Mouse (Mus musculus) thymus, postnatal 10 days (tissue): ENCODE measurements at regions not wholly inside any gene's neighbourhood (a gene's known extent, or its start where the extent isn't known, plus 50 kb on each side); places are given as distances from the start of the nearest gene placed in this dataset.

ENCODE experiments used
- DNase-seq, 2 experiments: peaks; one replicate each; pipeline ENCODE4 v3.0.0; 2021; ENCODE audit warnings: low spot score in 2 of 2

DNA sequence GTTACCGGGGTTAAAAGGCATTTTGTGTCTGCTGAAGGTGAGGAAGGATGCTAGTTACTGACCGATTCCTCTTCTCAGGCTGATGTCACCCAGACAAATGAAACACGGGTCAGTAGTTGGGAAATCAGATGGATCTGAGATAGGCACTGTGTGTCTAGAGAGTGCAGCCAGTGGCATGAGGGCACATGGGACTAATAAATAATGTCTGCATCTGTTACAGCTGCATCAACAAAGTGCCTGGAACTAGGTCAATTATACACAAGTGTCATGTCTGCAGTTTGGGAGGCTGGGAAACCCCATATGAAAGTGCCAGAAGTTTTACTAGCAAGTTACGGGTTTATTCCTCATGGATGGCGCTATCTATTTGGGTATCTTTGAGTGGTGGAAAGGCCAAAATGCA lies 68.8 kb downstream of the Cxcl12 start:
- DNase-seq = no peak

DNA sequence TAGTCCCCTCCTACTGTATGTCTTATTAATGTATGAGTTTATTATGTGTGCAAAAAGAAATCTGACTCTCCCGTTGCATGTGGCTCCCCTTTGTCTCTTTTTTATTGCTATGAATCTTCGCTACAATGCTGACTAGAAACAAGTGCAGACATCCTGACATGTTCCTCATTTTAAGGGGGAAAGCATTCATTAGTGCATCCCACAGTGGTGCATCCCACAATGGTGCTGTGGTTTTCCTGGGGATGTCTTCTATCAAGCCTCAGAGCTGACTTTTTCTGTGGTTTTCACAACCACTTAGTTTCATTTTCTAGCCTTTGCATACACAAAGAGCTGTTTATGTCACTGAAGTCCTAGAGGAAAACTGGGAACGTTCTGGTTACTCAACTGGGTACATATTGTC lies 72.9 kb downstream of the Cxcl12 start:
- DNase-seq = no peak

DNA sequence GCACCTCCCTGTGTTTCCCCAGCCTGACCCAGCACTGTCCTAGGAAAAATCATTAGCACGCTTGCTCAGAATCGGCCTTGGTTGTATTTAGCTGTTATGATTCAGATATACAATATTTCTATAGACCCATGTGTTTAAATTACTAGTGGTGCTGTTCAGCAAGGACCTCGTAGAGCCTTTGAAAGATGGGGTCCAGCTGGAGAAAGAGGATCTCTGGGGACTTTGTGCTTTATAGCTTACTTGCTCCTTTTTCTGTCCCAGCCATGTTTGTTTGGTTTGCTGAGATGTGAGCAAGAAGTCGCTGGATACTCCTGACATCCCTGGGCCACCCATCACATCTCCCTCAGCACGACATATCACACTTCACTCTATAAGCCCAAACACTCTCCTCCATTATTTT lies 77.1 kb downstream of the Cxcl12 start:
- DNase-seq = no peak

DNA sequence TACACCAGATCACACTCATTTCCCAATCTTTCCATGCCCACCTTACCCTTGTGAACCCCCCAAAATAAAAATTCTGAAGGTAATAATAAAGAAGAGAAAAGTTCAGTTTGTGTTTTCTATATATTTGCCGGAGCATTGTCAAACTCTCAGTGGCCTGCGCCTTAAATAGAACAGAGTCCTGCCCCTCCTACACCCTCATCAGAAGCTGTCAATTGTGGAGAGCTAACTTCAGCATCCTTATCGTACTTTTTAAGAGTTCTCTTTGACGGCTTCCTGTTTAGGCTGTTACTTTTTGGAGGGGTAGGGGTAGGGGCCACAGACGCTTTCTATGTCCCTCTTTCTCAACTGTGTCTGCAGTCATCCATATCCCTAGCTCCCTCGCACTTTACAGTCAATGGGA lies 77.5 kb downstream of the Cxcl12 start:
- no peak for DNase-seq

DNA sequence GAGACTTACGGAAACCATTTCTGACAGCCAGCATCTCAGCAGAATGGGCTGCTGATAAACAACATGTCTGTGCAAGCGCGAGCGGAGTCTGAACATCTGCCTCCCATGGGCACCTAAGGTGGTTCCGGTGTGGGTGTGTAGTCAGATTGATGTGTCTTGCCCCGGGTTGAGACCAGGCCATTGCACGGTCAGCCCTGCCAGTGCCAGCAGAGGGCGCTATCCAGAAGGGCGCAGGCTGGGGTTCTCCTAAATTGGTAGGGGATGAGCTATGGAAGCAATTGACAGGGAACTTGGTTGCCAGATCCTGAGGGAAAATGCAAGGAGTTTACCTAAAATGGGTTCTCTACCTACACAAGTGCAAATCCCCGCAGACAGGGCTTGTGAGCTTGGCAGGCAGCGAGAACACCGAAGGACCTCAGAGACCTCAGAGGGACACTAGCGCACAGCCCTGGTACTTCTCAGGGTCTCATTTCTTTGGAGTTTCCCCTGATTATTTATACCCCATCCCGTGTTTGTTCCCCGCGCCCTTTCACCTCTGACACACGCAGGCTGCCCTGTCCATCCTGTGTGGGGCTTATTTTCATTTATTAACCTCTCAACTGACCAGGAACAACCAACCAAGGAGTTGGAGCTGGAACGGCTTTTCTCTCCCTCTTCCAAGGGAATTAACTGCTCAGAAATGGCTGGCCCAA lies 81.0 kb downstream of the Cxcl12 start:
- peak in 1 of 2 experiments; percentile 25 for DNase-seq

DNA sequence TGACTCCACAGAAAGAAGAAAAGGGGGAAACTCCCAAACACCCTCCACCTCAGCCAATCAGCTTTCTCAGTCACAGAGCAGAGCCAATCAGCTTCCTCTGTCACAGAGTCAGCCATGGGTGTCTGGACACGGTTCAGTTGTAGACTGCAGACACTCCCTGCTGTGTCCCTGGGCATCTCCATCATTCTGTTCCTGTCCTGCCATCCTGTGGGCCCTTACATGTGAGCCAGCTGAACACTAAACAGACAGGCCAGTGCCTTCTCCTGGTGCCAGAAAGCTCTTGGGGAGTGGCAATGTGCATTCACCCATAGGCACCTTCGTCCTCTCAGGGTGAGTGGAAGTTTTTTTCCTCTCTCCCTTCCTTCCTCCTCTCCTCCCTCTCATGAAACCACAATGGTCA lies 81.7 kb downstream of the Cxcl12 start:
- DNase-seq = no peak

DNA sequence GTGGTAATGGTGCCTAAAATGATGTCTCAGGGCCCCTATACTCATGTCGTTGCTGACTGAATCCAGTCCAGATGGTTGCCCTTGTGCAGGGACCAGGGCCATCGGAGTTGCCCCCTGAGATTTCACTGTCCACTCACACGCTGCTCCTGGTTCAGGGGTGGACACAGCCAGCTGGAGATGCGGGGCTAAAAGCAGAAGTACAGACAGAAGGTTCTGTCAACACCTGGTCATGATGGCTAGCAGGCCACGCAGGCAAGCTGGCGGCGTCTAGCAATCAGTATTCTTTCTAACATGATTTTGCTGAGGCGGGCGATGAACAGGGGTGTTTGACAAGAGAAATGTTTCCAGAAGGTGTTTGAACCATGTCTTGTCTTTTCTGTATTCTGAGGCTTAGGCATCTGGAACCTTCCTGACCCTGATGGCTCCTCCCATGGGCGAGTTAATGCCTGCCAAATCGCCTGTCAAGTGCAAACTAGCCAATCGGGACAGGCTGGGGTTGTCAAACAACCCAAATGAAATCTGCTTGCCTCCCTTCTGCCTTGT lies 83.1 kb downstream of the Cxcl12 start:
- no peak for DNase-seq

DNA sequence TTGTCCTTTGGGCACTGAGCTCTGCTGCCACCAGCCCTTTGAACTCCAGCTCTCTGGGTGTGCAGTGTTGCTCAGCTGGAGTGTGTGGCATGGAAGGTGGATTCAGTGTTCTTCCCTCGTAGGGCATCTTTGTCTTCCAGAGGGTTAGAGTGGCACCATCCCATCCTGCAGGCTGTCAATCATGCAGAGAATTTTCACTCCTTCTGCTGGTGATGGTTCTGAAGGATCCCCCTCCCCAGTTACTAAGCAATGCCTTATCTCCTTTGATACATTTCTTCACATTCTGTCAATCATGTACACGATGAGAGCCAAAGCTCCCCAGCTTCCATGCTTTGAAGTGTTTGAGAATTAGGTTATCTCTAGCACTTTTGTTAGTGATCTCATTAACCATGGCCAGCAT lies 84.0 kb downstream of the Cxcl12 start:
- DNase-seq = no peak

DNA sequence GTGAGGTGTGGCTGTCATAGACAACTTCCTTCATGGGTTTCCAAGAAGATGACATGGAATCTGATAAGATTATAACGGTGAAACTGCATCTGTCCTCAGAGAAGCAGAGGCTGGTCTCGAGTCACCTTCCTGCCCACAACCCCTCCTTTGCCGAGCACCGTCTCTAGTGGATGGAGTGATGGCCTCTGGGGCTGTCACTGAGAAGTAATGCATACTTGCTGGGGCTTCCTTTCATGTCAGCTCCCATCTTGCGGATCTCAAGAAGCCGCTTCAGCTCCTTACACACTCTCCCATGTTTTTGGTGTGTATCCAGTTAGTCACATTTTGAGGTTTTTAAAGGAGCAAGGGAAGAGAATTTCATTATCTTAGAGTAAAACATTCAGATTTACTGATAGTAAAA lies 84.7 kb downstream of the Cxcl12 start:
- no peak for DNase-seq

DNA sequence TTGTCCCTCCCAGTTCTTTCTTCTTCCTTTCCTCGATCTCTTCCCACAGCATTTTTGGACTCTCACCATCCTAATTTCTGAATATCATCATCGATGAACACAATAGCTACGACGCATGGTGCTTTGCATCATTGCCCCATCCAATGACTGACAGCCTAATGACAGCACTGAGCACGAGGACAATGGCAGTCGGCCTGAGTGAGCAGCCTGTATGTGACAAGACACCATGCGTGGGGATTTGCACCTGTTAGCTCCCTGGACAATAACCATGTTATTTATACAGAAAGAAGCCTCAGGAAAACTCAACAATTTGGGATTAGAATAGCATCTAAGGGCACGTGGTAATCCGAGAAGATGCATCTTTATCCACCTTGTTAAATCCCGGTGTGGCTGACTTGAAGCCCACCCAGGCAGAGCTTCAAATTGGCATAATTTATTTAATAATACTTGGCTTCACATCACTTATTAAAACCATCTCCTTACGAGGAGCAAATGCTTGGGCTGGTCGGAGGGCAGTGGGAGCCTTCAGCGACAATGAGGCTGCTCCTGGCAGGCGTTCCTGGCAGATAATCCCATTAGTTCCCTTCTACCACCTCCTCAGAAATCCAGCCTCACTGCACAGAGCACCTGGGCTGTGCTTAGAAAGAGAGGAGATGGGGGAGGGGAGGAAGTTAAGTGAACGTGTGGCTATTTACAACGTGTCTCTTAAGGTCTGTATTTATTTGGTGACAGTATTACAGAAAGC lies 85.4 kb downstream of the Cxcl12 start:
- no peak for DNase-seq

DNA sequence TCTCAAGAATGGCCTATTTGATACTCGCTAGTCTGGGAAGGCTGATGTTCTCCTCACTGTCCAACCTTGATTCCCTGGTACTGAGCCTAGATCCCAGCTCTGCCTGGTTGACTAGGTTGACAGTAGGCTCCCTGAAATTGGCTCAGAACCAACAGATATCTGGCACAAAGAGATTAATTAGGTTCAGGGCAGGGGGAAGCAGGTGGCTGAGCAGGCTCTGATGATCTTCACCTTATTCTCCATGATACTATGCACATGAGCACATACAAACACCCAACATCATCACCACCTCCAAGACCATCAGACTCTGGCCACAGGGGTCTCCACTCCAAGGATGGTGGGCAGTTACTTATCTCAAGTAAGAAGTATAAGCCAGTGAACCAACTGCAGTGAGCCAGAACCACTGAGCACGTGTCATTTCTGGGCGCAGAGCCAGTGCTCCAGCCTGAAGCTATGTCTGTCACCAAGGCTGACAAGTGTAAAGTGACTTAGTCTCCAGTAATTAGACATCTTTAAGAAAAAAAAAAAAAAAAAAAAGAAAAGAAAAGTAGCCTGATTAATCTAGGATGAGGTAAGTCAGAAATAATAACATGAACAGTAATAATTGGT lies 86.4 kb downstream of the Cxcl12 start:
- DNase-seq = no peak

DNA sequence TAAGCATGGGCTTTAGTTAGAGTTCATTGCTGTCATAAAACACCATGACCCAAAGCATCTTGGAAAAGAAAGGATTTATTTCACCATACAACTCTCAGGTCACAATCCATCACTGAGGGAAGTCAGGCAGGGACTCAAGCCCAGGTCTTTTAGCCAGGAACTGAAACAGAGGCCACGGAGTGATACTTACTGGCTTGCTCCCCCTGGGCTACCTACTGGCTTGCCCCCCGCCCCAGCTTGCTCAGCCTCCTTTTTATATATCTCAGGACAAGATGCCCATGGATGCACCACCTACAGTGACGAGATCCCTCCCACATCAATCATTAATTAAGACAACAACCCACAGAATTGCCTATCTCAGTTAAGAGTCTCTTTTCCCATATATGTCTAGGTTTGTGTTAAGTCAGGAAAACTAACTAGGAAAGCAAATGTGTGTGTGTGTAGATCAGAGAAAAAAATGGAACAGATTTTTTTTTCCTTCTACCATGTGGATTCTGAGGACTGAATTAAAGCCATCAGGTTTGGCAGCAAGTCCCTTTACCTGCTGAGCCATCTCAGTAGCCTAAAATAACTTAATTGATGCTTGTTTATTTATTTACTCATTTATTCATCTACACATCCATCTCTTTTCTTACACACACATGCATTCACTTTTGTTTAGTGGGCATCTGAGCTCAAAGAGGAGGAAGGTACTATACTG lies 87.2 kb downstream of the Cxcl12 start:
- DNase-seq = no peak

DNA sequence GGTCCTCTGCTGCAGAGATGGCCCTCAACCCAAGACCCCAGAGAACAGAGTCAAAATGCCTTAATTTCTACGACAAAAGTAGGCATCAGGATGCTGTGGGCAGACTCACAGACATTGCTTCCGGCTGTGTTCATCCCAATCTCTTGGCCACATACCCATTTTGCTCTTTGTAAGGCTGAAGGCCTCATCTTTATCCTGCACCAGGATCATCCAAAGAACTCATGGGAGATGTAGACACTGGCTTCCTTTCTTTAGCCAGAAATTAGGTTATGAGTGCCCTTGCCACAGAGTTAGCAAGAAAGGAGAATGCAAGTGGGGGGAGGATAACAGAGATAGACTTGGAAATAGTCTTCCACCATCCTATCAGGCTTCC lies 87.8 kb downstream of the Cxcl12 start:
- DNase-seq = no peak

DNA sequence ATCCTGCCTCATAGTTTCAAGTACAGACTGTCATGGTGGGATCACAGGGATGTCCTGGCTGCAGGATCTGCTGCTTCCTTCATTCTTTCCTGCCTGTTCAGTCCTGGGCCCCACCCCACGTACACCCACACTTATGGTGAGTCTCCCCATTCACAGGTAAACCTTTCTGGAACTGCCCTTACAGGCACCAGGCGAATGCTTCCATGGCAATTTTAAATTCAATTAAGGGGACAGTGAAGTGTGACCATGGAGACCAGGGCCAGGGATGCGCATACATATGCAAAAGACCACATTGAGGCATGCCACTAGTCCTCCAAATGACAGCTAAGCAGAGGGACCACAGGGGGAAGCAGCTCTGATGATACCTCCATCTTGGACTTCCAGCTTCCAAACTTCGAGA lies 89.3 kb downstream of the Cxcl12 start:
- no peak for DNase-seq

DNA sequence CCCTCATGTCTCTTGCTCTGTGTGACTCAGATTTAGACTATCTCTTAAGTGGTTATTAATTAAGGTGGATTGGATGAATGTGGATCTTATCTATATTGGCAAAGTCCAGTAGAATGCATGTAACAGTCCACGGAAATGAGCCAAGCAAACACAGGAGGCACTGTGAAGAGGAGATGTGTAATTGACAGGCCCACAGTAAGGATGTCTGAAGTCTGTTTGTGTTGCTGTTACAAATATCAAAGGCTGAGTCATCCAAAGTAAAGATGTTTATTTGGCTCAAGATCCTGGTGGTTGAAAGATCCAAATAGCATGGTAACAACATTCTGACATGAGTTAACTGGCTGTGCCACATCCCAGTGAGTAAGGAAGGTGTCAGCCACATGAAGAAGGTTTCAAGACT lies 99.6 kb downstream of the Cxcl12 start:
- no peak for DNase-seq

DNA sequence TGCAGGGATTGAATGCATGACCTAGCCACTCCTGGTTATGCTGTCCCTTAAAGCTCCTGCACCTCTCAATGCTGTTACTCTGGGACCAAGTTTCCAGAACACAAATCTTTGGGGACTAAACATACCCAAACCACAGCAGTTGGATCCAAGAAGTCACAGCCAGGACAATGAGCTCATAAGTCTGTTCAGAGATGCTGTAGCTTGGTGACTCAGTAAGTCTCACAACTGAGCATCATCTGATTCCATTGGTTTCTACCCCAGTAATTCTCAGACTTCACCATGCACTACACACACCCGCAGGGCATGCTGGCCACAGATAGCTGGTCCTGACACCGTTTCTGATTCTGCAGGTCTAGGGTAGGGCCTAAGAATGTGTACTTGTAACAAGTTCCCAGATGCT lies 100.0 kb downstream of the Cxcl12 start:
- no peak for DNase-seq

DNA sequence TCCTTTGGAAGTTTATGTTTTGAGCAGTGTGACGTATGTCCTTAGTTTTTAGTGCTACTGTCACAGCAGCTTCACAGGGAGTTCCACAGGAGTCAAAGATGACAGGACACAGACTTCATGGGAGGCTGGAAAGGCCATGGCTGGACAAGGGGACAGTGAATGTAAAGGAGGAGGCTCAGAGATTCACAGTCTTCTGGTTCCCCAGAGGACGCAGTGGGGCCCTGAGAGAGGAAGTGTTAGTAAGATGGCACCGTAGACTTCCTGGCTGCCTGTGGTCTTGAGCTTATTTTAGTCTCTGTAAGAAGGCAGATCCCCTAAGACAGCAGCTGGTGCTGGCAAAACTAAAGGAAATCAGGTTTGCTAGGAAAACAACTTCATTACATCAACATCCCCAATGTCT lies 101.9 kb downstream of the Cxcl12 start:
- DNase-seq = no peak

DNA sequence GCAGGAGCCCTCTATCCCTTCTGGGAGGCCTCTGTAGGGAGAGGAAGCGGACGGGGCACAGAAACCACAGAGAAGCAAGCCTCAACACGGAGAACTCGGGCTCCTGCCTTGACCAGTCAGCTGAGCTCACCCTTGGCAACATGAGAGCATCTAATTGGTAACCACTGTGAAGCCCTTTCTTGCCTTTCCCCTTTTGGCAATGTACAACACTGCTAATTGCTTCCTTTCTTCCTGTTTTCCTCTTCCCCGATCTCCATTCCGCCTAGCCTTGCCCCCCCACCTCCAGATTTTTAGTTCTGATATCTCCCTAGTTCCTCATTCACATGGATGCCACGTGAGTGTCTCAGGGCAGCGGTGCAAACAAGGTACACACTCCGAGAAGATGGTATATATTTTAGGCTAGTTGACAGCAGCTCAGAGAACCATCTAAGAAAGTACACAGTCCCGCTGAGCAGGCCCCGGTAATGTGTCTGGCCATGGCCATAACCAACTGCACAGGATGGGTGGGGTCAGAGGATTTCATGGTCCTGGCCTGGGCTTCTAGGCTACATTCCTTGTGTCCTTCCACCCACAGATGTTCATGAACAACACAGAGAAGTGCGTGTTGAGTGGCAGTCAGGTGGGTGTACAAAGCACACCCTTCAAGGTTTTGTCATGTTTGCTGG lies 103.4 kb downstream of the Cxcl12 start:
- no peak for DNase-seq

DNA sequence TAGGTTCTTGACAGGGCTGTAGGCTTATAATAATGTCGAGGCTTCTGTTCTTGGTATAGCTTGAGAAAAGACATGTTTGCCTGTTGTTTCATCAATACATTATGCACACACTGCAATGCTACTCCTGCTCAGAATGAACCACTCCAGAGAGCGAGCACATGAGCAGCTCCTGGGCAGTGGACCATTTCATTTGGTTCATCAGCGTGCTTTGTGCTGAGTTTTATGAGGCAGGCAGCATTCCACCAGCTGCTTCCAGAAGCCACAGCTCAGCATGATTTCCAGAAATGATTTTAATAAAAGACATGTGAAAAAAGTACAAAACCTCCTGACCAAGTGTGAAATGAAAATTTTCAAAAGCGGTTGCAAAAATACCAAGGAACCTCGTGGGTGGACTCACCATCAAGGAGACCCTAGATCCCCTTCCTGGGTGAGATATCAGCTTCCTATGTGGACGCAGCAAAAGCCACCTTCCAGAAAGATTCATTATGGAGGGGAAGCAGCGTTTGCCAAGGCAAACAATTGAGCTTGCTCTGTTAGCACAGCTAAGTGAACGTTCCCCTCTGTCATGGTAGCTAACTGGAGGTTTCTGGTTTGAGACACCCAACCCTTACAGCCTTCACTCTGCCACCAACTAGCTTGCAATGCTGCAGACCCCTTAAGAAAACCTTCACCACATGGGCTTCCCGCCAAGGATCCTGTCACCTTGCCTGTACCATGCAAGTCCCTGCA lies 104.1 kb downstream of the Cxcl12 start:
- no peak for DNase-seq

DNA sequence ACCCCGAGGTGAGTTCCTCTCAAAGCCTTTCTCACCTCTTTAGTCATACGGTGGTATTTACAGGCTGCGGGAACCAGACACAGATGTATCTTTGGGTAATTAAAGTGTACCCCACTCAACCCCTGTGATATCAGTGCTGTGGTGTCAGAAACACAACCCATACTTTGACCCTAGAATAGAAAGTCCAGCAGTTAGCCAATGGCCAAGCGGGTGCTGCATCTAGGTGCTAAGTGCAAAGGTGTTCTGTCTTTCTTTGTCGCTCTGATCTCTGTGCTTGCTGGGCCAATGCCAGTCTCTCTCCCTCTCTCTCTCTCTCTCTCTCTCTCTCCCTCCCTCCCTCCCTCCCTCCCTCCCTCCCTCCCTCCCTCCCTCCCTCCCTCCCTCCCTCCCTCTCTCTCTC lies 107.6 kb downstream of the Cxcl12 start:
- DNase-seq = no peak

DNA sequence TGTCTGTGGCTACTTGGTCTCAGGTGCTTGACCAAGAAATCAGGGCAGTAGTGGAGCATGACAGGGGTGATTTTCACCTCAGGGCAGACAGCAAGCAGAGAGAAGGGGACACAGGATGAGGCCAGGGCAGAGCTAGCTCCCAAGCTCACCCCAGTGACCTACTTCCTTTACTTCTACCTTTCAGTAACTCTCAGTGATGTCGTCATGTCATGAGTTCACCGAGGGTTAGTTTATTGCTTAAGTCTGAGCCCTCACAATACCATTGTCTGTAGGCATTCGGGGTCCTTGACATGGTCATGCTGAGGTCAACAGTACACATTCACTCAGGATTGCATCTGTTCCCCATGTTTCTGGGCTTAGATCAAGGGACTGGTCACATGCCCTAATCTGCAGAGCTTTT lies 108.5 kb downstream of the Cxcl12 start:
- no peak for DNase-seq
